Mouse (Mus musculus) midbrain, embryonic 16.5 days (tissue): ENCODE measurements around the gene Srsf7. TPM values are rescaled to one million over a fixed set of nuclear protein-coding genes. Genes with fewer than 3 reads are reported as not detected.
A peak's percentile ranks its signal among the peaks of the same experiment; 100 is the strongest.

Source experiments
- ATAC-seq: fragments of 200-750 bp; cut with Nextera tagmentation; 2 replicates; pipeline ENCODE4 v1.8.0; 2017; ENCODE audit warnings: moderate TSS enrichment
- H3K27ac ChIP-seq: fragments of 300-500 bp; sonication (generic); 2 replicates; pipeline ENCODE4 v1.5.1; 2014; ENCODE audit warnings: mild to moderate bottlenecking, low read length, mixed read lengths
- H3K27me3 ChIP-seq: fragments of 300-500 bp; sonication (generic); 2 replicates; pipeline ENCODE4 v1.6.1; 2014; ENCODE audit warnings: low read depth, low read length, mixed read lengths; ENCODE audit not compliant: control insufficient read depth, insufficient read depth
- H3K36me3 ChIP-seq: fragments of 300-500 bp; sonication (generic); 2 replicates; pipeline ENCODE4 v1.6.1; 2014; ENCODE audit warnings: mild to moderate bottlenecking, low read length, moderate library complexity, mixed read lengths; ENCODE audit not compliant: control insufficient read depth, insufficient read depth
- H3K4me1 ChIP-seq: fragments of 300-500 bp; sonication (generic); 2 replicates; pipeline ENCODE4 v1.6.1; 2014; ENCODE audit warnings: mild to moderate bottlenecking, low read length, mixed read lengths; ENCODE audit not compliant: control insufficient read depth, insufficient read depth
- H3K4me2 ChIP-seq: fragments of 300-500 bp; sonication (generic); 2 replicates; pipeline ENCODE4 v1.6.1; 2014; ENCODE audit warnings: mild to moderate bottlenecking, low read length, mixed read lengths
- H3K4me3 ChIP-seq: fragments of 300-500 bp; sonication (generic); 2 replicates; pipeline ENCODE4 v1.5.1; 2014; ENCODE audit warnings: low read depth, mild to moderate bottlenecking, low read length, moderate library complexity, mixed read lengths
- H3K9ac ChIP-seq: fragments of 300-500 bp; sonication (generic); 2 replicates; pipeline ENCODE4 v1.6.1; 2014; ENCODE audit warnings: low read depth, low read length, mixed read lengths
- H3K9me3 ChIP-seq: fragments of 300-500 bp; sonication (generic); replicated peaks from 2 replicates; pipeline ENCODE4 v1.6.1; 2014; ENCODE audit warnings: mild to moderate bottlenecking, low read length, mixed read lengths; ENCODE audit not compliant: control insufficient read depth, poor library complexity, severe bottlenecking
- WGBS: fragments of 180-500 bp; shearing (Covaris S2); extraction: QIAGEN DNeasy Blood & Tissue Kit; methylation state at CpG from one replicate; pipeline ENCODE4 v1.1.7; 2014; 5-methylcytosine and 5-hydroxymethylcytosine counted together
- polyA plus RNA-seq: library from polyadenylated mRNA; unstranded; fragments of >200 nt; fragmentation: Nextera tagmentation; extraction: Ambion mirVana; gene quantifications from 2 replicates; pipeline ENCODE4 v1.2.1, GENCODE M21; 2015

Srsf7 gene
- polyA plus RNA-seq, 1 experiment from 2014 or later, result 395 TPM

- H3K9me3 ChIP-seq, result no peaks in the 10 kb centered on the region
- H3K9ac ChIP-seq, result peak overlapping the region; percentile 48
- no peaks in the 10 kb centered on the region for H3K36me3 ChIP-seq
- H3K4me2 ChIP-seq, result peak overlapping the region; percentile 55
- H3K27ac ChIP-seq, result peak overlapping the region; percentile 90
- ATAC-seq, result peak; percentile 91
- peaks cover 18% of the 10 kb centered on the region for H3K4me1 ChIP-seq
- WGBS, result 19% methylated on average over 16 of the region's 16 CpGs
- peak overlapping the region; percentile 19 for H3K4me3 ChIP-seq
- H3K27me3 ChIP-seq, result no peaks in the 10 kb centered on the region
These were observed 38.5 kb downstream of the Srsf7 start for GRCm38 (mm10) chr17:80168425-80169182.

- ATAC-seq, result peak; percentile 56
- no peak overlapping the region for H3K4me3 ChIP-seq
These were observed 39.3 kb downstream of the Srsf7 start for GRCm38 (mm10) chr17:80167851-80168251.

GRCm38 (mm10) chr17:80167436-80167835 is 39.7 kb downstream of the Srsf7 start:
- WGBS, result 67% methylated on average over 4 of the region's 4 CpGs

More at GRCm38 (mm10) chr17:80167851-80168251, 39.3 kb downstream of the Srsf7 start:
- Histone ChIP-seq H3K27me3 (no peaks in the 10 kb centered on the region), H3K36me3 (no peaks in the 10 kb centered on the region), H3K4me1 (peaks cover 18% of the 10 kb centered on the region), H3K27ac (peak overlapping the region; percentile 90), H3K9ac (no peak overlapping the region; the same call in 1 of the 2 replicates), H3K9me3 (no peaks in the 10 kb centered on the region), H3K4me2 (peak overlapping the region; percentile 55)
- WGBS, result 56% methylated on average over 7 of the region's 7 CpGs

GRCm38 (mm10) chr17:80166346-80166745 is 40.8 kb downstream of the Srsf7 start:
- H3K4me2 ChIP-seq, result no peak overlapping the region
- WGBS, result 86% methylated on average over 6 of the region's 6 CpGs
- H3K4me3 ChIP-seq, result no peak overlapping the region
- H3K9me3 ChIP-seq, result no peaks in the 10 kb centered on the region
- no peaks in the 10 kb centered on the region for H3K27me3 ChIP-seq
- H3K27ac ChIP-seq, result no peak overlapping the region
- H3K36me3 ChIP-seq, result no peaks in the 10 kb centered on the region
- peaks cover 18% of the 10 kb centered on the region for H3K4me1 ChIP-seq
- no peak overlapping the region for H3K9ac ChIP-seq
- ATAC-seq, result no peak

More at GRCm38 (mm10) chr17:80167436-80167835, 39.7 kb downstream of the Srsf7 start:
- Histone ChIP-seq H3K27me3 (no peaks in the 10 kb centered on the region), H3K9ac (no peak overlapping the region), H3K4me1 (peaks cover 18% of the 10 kb centered on the region), H3K27ac (no peak overlapping the region), H3K4me2 (no peak overlapping the region), H3K9me3 (no peaks in the 10 kb centered on the region), H3K4me3 (no peak overlapping the region), H3K36me3 (no peaks in the 10 kb centered on the region)
- no peak for ATAC-seq

- 77% methylated on average over 6 of the region's 6 CpGs for WGBS
- Histone ChIP-seq H3K4me2 (no peak overlapping the region), H3K36me3 (no peaks in the 10 kb centered on the region), H3K4me1 (peaks cover 18% of the 10 kb centered on the region), H3K27me3 (no peaks in the 10 kb centered on the region), H3K9me3 (no peaks in the 10 kb centered on the region), H3K4me3 (no peak overlapping the region), H3K9ac (no peak overlapping the region), H3K27ac (no peak overlapping the region)
- ATAC-seq, result no peak
These were observed 41.4 kb downstream of the Srsf7 start for GRCm38 (mm10) chr17:80165741-80166140.

- H3K27ac ChIP-seq, result no peak overlapping the region
- no peaks in the 10 kb centered on the region for H3K9me3 ChIP-seq
- ATAC-seq, result no peak
- H3K4me2 ChIP-seq, result no peak overlapping the region
- H3K4me3 ChIP-seq, result no peak overlapping the region
- peaks cover 13% of the 10 kb centered on the region for H3K4me1 ChIP-seq
- no peaks in the 10 kb centered on the region for H3K36me3 ChIP-seq
- H3K9ac ChIP-seq, result no peak overlapping the region
- H3K27me3 ChIP-seq, result no peaks in the 10 kb centered on the region
- 93% methylated on average over 8 of the region's 8 CpGs for WGBS
These were observed 43.1 kb downstream of the Srsf7 start for GRCm38 (mm10) chr17:80163991-80164390.

- H3K27ac ChIP-seq, result no peak overlapping the region
- H3K4me2 ChIP-seq, result no peak overlapping the region
- WGBS, result 61% methylated on average over 5 of the region's 5 CpGs
- no peaks in the 10 kb centered on the region for H3K36me3 ChIP-seq
- H3K9ac ChIP-seq, result no peak overlapping the region
- no peaks in the 10 kb centered on the region for H3K4me1 ChIP-seq
- H3K9me3 ChIP-seq, result no peaks in the 10 kb centered on the region
- no peak for ATAC-seq
- no peak overlapping the region for H3K4me3 ChIP-seq
- H3K27me3 ChIP-seq, result no peaks in the 10 kb centered on the region
These were observed 46.7 kb downstream of the Srsf7 start for GRCm38 (mm10) chr17:80160454-80160853.

- Histone ChIP-seq H3K4me2 (no peak overlapping the region), H3K9me3 (no peaks in the 10 kb centered on the region), H3K4me1 (no peaks in the 10 kb centered on the region), H3K9ac (no peak overlapping the region), H3K36me3 (no peaks in the 10 kb centered on the region), H3K27me3 (no peaks in the 10 kb centered on the region), H3K4me3 (no peak overlapping the region), H3K27ac (no peak overlapping the region)
- WGBS, result 95% methylated on average over 6 of the region's 6 CpGs
- no peak for ATAC-seq
These were observed 49.6 kb downstream of the Srsf7 start for GRCm38 (mm10) chr17:80157489-80157888.

- WGBS, result 89% methylated on average over 8 of the region's 8 CpGs
These were observed 50.2 kb downstream of the Srsf7 start for GRCm38 (mm10) chr17:80156905-80157304.

More at GRCm38 (mm10) chr17:80156905-80157304, 50.2 kb downstream of the Srsf7 start:
- Histone ChIP-seq H3K9me3 (no peaks in the 10 kb centered on the region), H3K27me3 (no peaks in the 10 kb centered on the region), H3K4me2 (no peak overlapping the region), H3K4me1 (no peaks in the 10 kb centered on the region), H3K4me3 (no peak overlapping the region), H3K9ac (no peak overlapping the region), H3K27ac (no peak overlapping the region), H3K36me3 (no peaks in the 10 kb centered on the region)
- ATAC-seq, result no peak
